In the genomic region with DNA sequence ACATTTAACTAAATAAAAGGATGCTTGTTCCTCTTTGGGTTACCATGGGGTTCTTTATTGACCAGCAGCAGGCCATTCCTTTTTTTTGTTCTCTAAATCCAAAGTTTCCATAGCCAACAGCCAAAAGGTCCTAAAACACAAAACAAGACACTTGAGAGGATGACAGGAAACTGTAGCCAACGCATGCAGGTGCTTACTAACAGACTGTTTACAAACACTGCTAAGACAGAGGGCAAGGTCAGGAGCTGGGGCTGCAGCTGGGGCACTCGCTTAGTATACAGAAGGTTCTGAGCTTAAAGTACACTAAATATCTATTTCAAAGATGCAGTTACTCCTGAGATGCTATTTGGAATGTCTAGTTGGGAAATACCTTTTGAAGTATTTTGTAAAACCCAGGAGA, we compare ENCODE assay signal across 28 mouse cellular contexts. TPM values are rescaled to one million over a fixed set of nuclear protein-coding genes. Genes with fewer than 3 reads are reported as not detected.
A peak's percentile ranks its signal among the peaks of the same experiment; 100 is the strongest.
DNase-seq lines count a peak whose midpoint lies in the region; ATAC-seq and TF ChIP-seq lines count a peak whose summit lies in the region.
"Had no signal": no experiment of that assay in that cellular context is flagged by ENCODE, and none has a peak within 500 bp of the region (broad histone marks: within the 10 kb centered on the region; RNA-seq: fewer than 3 reads in every experiment).

No protein-coding gene starts in this region.

- no peaks in the 10 kb centered on the region for H3K9me3 ChIP-seq in kidney, embryonic 16.5 days (ENCODE audit: low read length)
- H3K9me3 ChIP-seq: embryonic facial prominence, embryonic 13.5 days; embryonic facial prominence, embryonic 15.5 days; forebrain, embryonic 13.5 days; forebrain, embryonic 15.5 days had no signal

- H3K27ac ChIP-seq in thymus, adult 2 months (ENCODE audit: control insufficient read depth, insufficient read depth, low read length), result peak overlapping the region; percentile 94
- no peak overlapping the region for H3K27ac ChIP-seq in kidney, embryonic 16.5 days (ENCODE audit: low read length)
- H3K27ac ChIP-seq: embryonic facial prominence, embryonic 13.5 days; embryonic facial prominence, embryonic 15.5 days; forebrain, embryonic 13.5 days; forebrain, embryonic 15.5 days had no signal

- H3K4me3 ChIP-seq in thymus, adult 2 months (ENCODE audit: control insufficient read depth, insufficient read depth, low read length), result no peak overlapping the region
- H3K4me3 ChIP-seq in kidney, embryonic 16.5 days (ENCODE audit: low read length), result no peak overlapping the region
- H3K4me3 ChIP-seq: embryonic facial prominence, embryonic 13.5 days; embryonic facial prominence, embryonic 15.5 days; erythroblast, embryonic 14.5 days; forebrain, embryonic 13.5 days; forebrain, embryonic 15.5 days had no signal

- H3K4me1 ChIP-seq in thymus, adult 2 months (replicated peaks; ENCODE audit: control insufficient read depth, insufficient read depth, low read length), result peaks cover 27% of the 10 kb centered on the region
- H3K4me1 ChIP-seq in kidney, embryonic 16.5 days (ENCODE audit: insufficient read depth, low read length), result no peaks in the 10 kb centered on the region
- H3K4me1 ChIP-seq: embryonic facial prominence, embryonic 15.5 days; forebrain, embryonic 15.5 days had no signal

- peaks cover 13% of the 10 kb centered on the region for H3K36me3 ChIP-seq in thymus, adult 2 months (ENCODE audit: control insufficient read depth, insufficient read depth, low read length)
- 0 out of 2 replicates have a peak, but pooled peaks cover under 1% of the 10 kb centered on the region for H3K36me3 ChIP-seq in kidney, embryonic 16.5 days (ENCODE audit: insufficient read depth, low read length)
- H3K36me3 ChIP-seq: embryonic facial prominence, embryonic 13.5 days; embryonic facial prominence, embryonic 15.5 days; forebrain, embryonic 15.5 days had no signal

- H3K4me2 ChIP-seq in kidney, embryonic 16.5 days (replicated peaks; ENCODE audit: low read depth, low read length), result no peak overlapping the region
- H3K4me2 ChIP-seq: embryonic facial prominence, embryonic 13.5 days; embryonic facial prominence, embryonic 15.5 days; forebrain, embryonic 13.5 days; forebrain, embryonic 15.5 days had no signal

- WGBS in thymus, adult 2 months, result 21% methylated on average over 2 of the region's 2 CpGs
- 71% methylated on average over 2 of the region's 2 CpGs for WGBS in kidney, embryonic 16.5 days

- H3K9ac ChIP-seq in kidney, embryonic 16.5 days (replicated peaks; ENCODE audit: low read length), result no peak overlapping the region
- H3K9ac ChIP-seq: embryonic facial prominence, embryonic 13.5 days; embryonic facial prominence, embryonic 15.5 days; forebrain, embryonic 13.5 days; forebrain, embryonic 15.5 days had no signal

- H3K27me3 ChIP-seq in thymus, adult 2 months (ENCODE audit: control insufficient read depth, insufficient read depth, low read length), result no peaks in the 10 kb centered on the region
- no peaks in the 10 kb centered on the region for H3K27me3 ChIP-seq in kidney, embryonic 16.5 days (ENCODE audit: insufficient read depth, low read length)
- H3K27me3 ChIP-seq: embryonic facial prominence, embryonic 13.5 days; embryonic facial prominence, embryonic 15.5 days; forebrain, embryonic 13.5 days; forebrain, embryonic 15.5 days had no signal

- TF ChIP-seq POLR2A in thymus, adult 2 months (IDR thresholded peaks at IDR 0.05; ENCODE audit: control insufficient read depth, extremely low read depth, insufficient read depth, low read length, poor library complexity), result no peak

- no peak for ATAC-seq in kidney, embryonic 16.5 days (ENCODE audit: low FRiP score, low TSS enrichment)
- ATAC-seq: forebrain, embryonic 13.5 days; forebrain, embryonic 15.5 days had no signal

- peak; percentile 37 for DNase-seq in thymus, adult 2 months
- peak; percentile 75 for DNase-seq in thymus, postnatal 0 days (ENCODE audit: low spot score)
- peak; percentile 59 for DNase-seq in thymus, postnatal 14 days
- DNase-seq in thymus, postnatal 4 days, result peak; percentile 58
- DNase-seq in left cerebral cortex, adult 8-10 months (ENCODE audit: low spot score in 2 of 2), result no peak
- no peak for DNase-seq in lung, postnatal 36 days
- DNase-seq: adrenal gland, adult 2 months; adrenal gland, postnatal 10 days; adrenal gland, postnatal 25 days; cerebellum, adult 11 months; cerebellum, adult 18-20 months; cerebellum, adult 8-10 months; cerebellum, adult 9-11 months; cerebellum, postnatal 14 days; cerebellum, postnatal 36 days; embryo, embryonic 11 days had no signal

- no peak for TF ChIP-seq CTCF in thymus, adult 2 months (IDR thresholded peaks at IDR 0.05; ENCODE audit: borderline replicate concordance, control insufficient read depth, extremely low read depth, insufficient read depth, low read length, poor library complexity)

RNA-seq across cellular contexts. Expression of gene Insl5, which starts 37.8 kb away (rescaled TPM):
- polyA plus RNA-seq in thymus, adult 2 months (2012; rRNA removed), result 15.7 and 19.4 TPM in 2 replicates
- polyA plus RNA-seq in thymus, postnatal 0 days (2015; fragmentation: Nextera tagmentation; extraction: Ambion mirVana), result 13.6 and 17.9 TPM in 2 replicates
- polyA plus RNA-seq in kidney, embryonic 16.5 days (2015; fragmentation: Nextera tagmentation; extraction: Ambion mirVana), result not detected in 2 replicates
- total RNA-seq in left cerebral cortex, adult 8-10 months (2022), result 1 to 10 TPM in 3 of 4 experiments, under 1 TPM in 1; 1.00 to 2.7 (median 1.4) TPM
- total RNA-seq: adrenal gland, adult 2 months; adrenal gland, postnatal 10 days; adrenal gland, postnatal 25 days; adrenal gland, postnatal 4 days; common myeloid progenitor, adult 5-6 weeks; ES-E14; MEL had no signal
- polyA plus RNA-seq: C2C12; embryonic facial prominence, embryonic 13.5 days; embryonic facial prominence, embryonic 15.5 days; erythroblast, embryonic 14.5 days; forebrain, embryonic 11.5 days; forebrain, embryonic 15.5 days had no signal

RNA-seq across cellular contexts. Expression of gene Mier1, which starts 49.8 kb away (rescaled TPM):
- 63.8 and 65.4 TPM in 2 replicates for polyA plus RNA-seq in thymus, adult 2 months (2012; rRNA removed)
- polyA plus RNA-seq in thymus, postnatal 0 days (2015; fragmentation: Nextera tagmentation; extraction: Ambion mirVana), result 116 and 169 TPM in 2 replicates
- 36.4 and 37.1 TPM in 2 replicates for polyA plus RNA-seq in kidney, embryonic 16.5 days (2015; fragmentation: Nextera tagmentation; extraction: Ambion mirVana)
- total RNA-seq in left cerebral cortex, adult 8-10 months (2022), result 10 to 100 TPM; 41.5 to 53.8 (median 48.3) TPM

RNA-seq across cellular contexts. Expression of gene Wdr78, which starts 49.9 kb away (rescaled TPM):
- polyA plus RNA-seq in thymus, adult 2 months (2012; rRNA removed), result 50.2 and 54.6 TPM in 2 replicates
- 8.8 and 10.6 TPM in 2 replicates for polyA plus RNA-seq in thymus, postnatal 0 days (2015; fragmentation: Nextera tagmentation; extraction: Ambion mirVana)
- 4.0 and 4.3 TPM in 2 replicates for polyA plus RNA-seq in kidney, embryonic 16.5 days (2015; fragmentation: Nextera tagmentation; extraction: Ambion mirVana)
- total RNA-seq in left cerebral cortex, adult 8-10 months (2022), result 10 to 100 TPM; 12.4 to 17.1 (median 14.5) TPM

Comparison
In these comparisons a context has a peak if more than half of its experiments do, and no peak if none do; other contexts are left out.
1. DNase-seq: peak in thymus, adult 2 months (single experiment), thymus, postnatal 0 days (single experiment), thymus, postnatal 14 days (single experiment) and thymus, postnatal 4 days (single experiment); none in left cerebral cortex, adult 8-10 months (0 of 2) and lung, postnatal 36 days (single experiment).
2. RNA of gene Insl5, which starts 37.8 kb away (polyA plus RNA-seq): 15.7 to 19.4 TPM in thymus, adult 2 months and 13.6 to 17.9 TPM in thymus, postnatal 0 days; not detected in kidney, embryonic 16.5 days; every median in the first group is over 10 times any median in the second.